Mouse (Mus musculus): Measurements from ENCODE around the gene Smim1. TPM values are rescaled to one million over a fixed set of nuclear protein-coding genes. Genes with fewer than 3 reads are reported as not detected.

Gene Smim1
- 11.7 and 13.4 TPM in 2 replicates for polyA plus RNA-seq (2012; rRNA removed; ENCODE audit: low replicate concordance)

DNA sequence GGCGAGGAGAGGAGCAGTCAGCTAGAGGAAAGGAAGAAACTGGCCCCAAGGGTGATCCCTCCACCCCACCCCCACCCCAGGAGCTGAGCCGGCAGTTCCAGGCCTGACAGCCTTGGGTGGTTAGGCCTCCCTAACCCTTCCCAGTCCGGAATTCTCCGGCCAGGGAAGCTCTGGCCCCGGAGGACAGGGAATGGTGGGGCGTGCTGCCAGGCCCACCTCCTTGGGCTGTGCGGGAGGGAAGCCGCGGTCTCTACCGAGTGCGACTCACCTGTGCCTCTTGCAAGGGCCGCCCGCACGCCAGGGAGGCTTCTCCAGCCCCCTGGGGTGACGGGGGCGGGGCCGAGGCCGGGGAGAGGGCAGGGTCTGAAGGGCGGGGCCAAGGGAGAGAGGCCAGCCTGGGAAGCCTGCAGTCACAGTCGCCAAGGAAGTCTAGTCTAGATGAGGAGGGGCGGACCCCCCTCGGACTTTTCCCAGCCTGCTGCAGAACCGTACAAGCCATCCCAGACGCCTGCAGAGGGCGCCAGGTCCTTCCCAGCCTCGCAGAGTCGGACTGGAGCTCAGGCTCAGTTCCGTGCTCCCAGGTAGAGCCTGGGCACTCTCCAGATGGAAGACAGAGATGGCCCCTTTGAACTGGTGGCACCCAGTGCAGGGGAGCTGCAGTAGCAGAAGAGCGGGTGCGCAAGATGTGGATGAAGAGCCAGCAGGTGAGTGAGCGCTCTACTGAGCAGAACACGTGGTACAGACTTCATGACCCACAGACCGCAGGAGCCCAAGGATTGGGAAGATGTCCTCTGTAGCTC, at the start of gene Smim1:
Smim1 (minus strand) TSS at position 590 of the 800 bp plus-strand sequence.

DNA sequence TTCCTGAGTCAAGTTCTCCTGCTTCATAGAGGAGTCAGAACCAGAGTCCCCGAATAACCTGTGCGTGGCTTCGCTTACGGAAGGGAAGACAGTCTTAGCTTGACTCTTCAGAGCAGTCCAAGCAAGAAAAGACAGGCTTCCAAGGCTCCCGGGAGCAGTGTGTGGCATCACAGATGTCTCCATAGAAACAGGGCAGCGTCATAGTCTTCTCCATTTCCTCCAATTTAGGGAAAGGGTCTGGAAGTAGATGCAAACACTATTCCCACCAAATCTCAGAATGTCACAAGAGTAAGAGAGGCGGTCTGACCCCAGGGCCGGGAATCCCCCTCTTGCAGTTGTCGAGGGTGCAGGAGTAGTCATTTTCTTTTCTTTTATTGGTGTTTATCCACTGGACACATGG, 16.5 kb upstream of the Smim1 start, which contains the start of gene Ccdc27:
Ccdc27 (minus strand) TSS at position 101 of the 400 bp plus-strand sequence.

DNA sequence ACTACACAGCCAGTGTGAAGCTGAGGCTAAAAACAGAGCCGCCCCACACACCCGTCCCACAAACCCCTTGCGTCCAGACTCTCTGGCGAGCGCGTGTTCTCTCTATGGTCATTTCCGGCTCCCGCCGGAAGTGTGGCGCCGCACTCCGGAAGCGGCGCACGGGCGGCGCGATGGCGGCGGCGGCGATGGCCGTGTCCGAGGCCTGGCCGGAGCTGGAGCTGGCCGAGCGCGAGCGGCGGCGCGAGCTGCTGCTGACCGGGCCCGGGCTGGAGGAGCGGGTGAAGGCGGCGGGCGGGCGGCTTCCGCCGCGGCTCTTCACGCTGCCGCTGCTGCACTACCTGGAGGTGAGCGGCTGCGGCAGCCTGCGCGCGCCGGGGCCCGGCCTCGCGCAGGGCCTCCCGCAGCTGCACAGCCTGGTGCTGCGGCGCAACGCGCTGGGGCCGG, 14.4 kb downstream of the Smim1 start, which contains the start of gene Lrrc47:
Lrrc47 (plus strand) TSS at position 86 of the 444 bp plus-strand sequence.

GRCm38 (mm10) chr4:153974431-153975291, 51.4 kb downstream of the Smim1 start, which contains the start of the genes Dffb and Cep104:
TSS of gene Dffb (minus strand) at chr4:153975126.
TSS of gene Cep104 (plus strand) at chr4:153975194.

Other genes starting within 250 kb of the Smim1 start
- 49.4 and 61.6 TPM in 2 replicates for gene A430005L14Rik, start 69.0 kb downstream of the Smim1 start, polyA plus RNA-seq (2012; rRNA removed; ENCODE audit: low replicate concordance)
- gene Dffb, start 51.1 kb downstream of the Smim1 start, polyA plus RNA-seq (2012; rRNA removed; ENCODE audit: low replicate concordance) = 19.6 and 26.7 TPM in 2 replicates
- gene Cep104, start 51.0 kb downstream of the Smim1 start, polyA plus RNA-seq (2012; rRNA removed; ENCODE audit: low replicate concordance) = 8.0 and 8.1 TPM in 2 replicates
- 41.7 and 57.5 TPM in 2 replicates for gene Lrrc47, start 14.5 kb downstream of the Smim1 start, polyA plus RNA-seq (2012; rRNA removed; ENCODE audit: low replicate concordance)
- not detected in 2 replicates for gene Ccdc27, start 16.4 kb upstream of the Smim1 start, polyA plus RNA-seq (2012; rRNA removed; ENCODE audit: low replicate concordance)
- gene Trp73, start 114.0 kb upstream of the Smim1 start, polyA plus RNA-seq (2012; rRNA removed; ENCODE audit: low replicate concordance) = 0.23 and 0.28 TPM in 2 replicates
- 17.2 and 21.9 TPM in 2 replicates for gene Wrap73, start 116.1 kb upstream of the Smim1 start, polyA plus RNA-seq (2012; rRNA removed; ENCODE audit: low replicate concordance)
- 69.9 and 86.2 TPM in 2 replicates for gene Tprgl, start 134.4 kb upstream of the Smim1 start, polyA plus RNA-seq (2012; rRNA removed; ENCODE audit: low replicate concordance)
- gene Megf6, start 144.5 kb upstream of the Smim1 start, polyA plus RNA-seq (2012; rRNA removed; ENCODE audit: low replicate concordance) = 2.5 and 6.2 TPM in 2 replicates

Data from duodenum, adult 2 months (tissue).